Mouse (Mus musculus) testis, adult 2 months (tissue): Measurements from ENCODE around the gene Cbfb. TPM values are rescaled to one million over a fixed set of nuclear protein-coding genes. Genes with fewer than 3 reads are reported as not detected.
A peak's percentile ranks its signal among the peaks of the same experiment; 100 is the strongest.

ENCODE experiments used
- H3K27ac ChIP-seq: fragments of 200-500 bp; 2 replicates; pipeline ENCODE4 v1.5.1; 2012; ENCODE audit warnings: low read depth, low read length; ENCODE audit not compliant: control insufficient read depth, insufficient read depth
- H3K27me3 ChIP-seq: fragments of 200-500 bp; 2 replicates; pipeline ENCODE4 v1.6.1; 2012; ENCODE audit warnings: mild to moderate bottlenecking, low read length, moderate library complexity; ENCODE audit not compliant: control insufficient read depth, insufficient read depth
- H3K36me3 ChIP-seq: fragments of 200-500 bp; 2 replicates; pipeline ENCODE4 v1.6.1; 2012; ENCODE audit warnings: mild to moderate bottlenecking, low read length; ENCODE audit not compliant: control insufficient read depth, insufficient read depth
- H3K4me1 ChIP-seq: fragments of 200-500 bp; 2 replicates; pipeline ENCODE4 v1.6.1; 2012; ENCODE audit warnings: low read length; ENCODE audit not compliant: control insufficient read depth, insufficient read depth
- H3K4me3 ChIP-seq: fragments of 200-500 bp; 2 replicates; pipeline ENCODE4 v1.5.1; 2012; ENCODE audit warnings: low read depth, mild to moderate bottlenecking, low read length, moderate library complexity, mixed read lengths; ENCODE audit not compliant: control insufficient read depth
- CTCF ChIP-seq: fragments of 200-500 bp; IDR thresholded peaks from 2 replicates; pipeline ENCODE4 v1.5.1; 2012; ENCODE audit warnings: low read depth, mild to moderate bottlenecking, inconsistent platforms, low read length, moderate library complexity; ENCODE audit not compliant: control insufficient read depth, insufficient read depth, insufficient replicate concordance
- POLR2A ChIP-seq: fragments of 200-500 bp; IDR thresholded peaks from 2 replicates; pipeline ENCODE4 v1.6.1; 2012; ENCODE audit warnings: low read depth, mild to moderate bottlenecking, inconsistent platforms, low read length, moderate library complexity; ENCODE audit not compliant: control insufficient read depth
- polyA plus RNA-seq: library from polyadenylated mRNA; depleted of rRNA; stranded (reverse); fragments of >200 nt; gene quantifications from 2 replicates; pipeline ENCODE4 v1.2.3, GENCODE M21; 2012

Gene Cbfb
- polyA plus RNA-seq, 1 experiment: 7.0 TPM

DNA sequence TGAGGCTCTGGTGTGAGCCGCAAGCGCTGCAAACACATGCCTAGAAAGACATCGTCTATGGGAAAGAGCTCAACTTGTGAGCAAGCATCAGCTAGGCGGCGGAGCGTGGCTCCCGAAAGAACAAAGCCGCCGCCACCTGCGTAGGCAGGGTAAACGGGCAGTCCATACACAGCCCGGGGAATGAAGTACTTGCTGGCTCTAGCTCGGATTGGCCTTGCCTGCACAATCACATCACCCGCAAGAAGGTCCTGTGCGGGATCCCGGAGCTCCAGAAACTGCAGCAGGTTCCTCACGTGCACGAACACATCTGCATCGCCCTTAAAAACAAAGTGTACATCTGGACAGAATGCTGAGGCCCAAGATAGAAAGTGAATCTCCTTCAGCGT, 83.3 kb downstream of the Cbfb start:
- peak overlapping the region; percentile 79 for H3K4me3 ChIP-seq
- 0 out of 2 replicates have a peak overlapping the region, but pooled peaks have one; percentile 25 for H3K27ac ChIP-seq
- peaks cover 24% of the 10 kb centered on the region for H3K4me1 ChIP-seq
- H3K27me3 ChIP-seq: no peaks in the 10 kb centered on the region
- TF ChIP-seq POLR2A: no peak
- TF ChIP-seq CTCF: no peak
- peaks cover 3% of the 10 kb centered on the region; the same call in 1 of the 2 replicates for H3K36me3 ChIP-seq

DNA sequence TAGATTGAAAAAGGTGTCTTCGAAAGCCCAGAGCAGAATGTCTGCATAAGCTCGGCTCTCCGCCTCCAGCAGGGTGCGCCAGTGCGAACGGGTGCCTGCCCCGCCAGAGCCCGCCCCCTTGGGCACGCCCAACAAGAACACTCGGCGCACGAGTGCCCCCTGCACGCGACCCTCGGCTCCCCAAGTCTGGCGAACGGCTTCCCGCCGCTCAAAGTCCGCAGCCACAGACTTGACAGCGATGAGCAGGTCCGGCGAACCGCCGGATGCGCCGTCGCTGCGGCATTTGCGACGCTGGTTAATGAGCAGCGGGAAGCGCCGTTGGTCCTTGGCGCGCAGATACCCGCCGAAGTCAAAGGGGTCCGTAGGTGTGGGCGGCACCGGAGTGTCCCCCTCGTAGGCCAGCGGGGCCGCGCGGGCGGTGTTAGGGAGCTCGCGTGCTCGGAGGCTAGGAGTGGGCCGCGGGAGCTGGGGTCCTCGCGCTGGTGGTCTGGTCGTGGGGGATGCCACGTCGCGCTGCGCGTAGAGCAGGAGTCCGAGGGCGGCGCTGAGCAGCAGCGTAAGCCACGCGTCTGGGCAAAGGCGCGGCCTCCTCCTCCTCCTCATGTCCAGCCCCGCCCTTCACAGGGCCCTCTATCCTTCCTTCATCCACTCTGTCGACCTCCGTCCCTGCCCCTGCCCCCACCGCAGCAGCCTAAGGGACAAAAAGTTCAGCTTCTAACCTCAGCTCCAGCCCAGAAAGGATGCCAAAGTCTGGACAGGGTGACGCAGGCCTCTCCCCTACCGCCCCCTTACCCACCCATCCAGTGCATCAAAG, 83.9 kb downstream of the Cbfb start:
- no peak for TF ChIP-seq POLR2A
- TF ChIP-seq CTCF: peak; percentile 54; the same call in 1 of the 2 replicates
- H3K27ac ChIP-seq: peak overlapping the region; percentile 67
- H3K27me3 ChIP-seq: no peaks in the 10 kb centered on the region

DNA sequence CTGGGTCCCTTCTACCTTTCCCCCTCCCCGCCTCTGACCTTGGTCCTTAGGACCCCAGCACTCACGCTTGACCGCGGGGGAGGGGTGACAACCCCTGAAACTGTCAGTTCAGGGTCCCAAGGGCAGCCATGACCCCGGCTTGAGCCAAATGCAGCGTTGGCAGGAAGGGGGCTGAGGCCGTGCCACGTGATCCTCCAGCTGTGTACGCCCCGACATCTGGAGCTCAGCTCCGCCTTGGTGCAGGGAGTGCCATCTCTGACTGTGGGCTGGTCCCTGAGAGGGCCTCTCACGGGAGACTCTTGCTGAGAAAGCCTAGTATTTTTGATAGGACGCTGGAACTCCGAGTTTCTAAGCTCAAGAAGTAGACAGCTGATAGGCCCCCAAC, 84.5 kb downstream of the Cbfb start, which contains the start of gene B3gnt9:
Gene B3gnt9 (minus strand): TSS at position 188 of the 385 bp plus-strand sequence.
- Histone ChIP-seq H3K27me3 (no peaks in the 10 kb centered on the region), H3K4me1 (peaks cover 29% of the 10 kb centered on the region), H3K36me3 (no peaks in the 10 kb centered on the region), H3K4me3 (peak within 1 kb of the TSS; percentile 79), H3K27ac (peak within 1 kb of the TSS; percentile 67)
- TF ChIP-seq POLR2A (no peak), CTCF (no peak)

More for the DNA sequence above, 83.9 kb downstream of the Cbfb start:
- Histone ChIP-seq H3K36me3 (peaks cover 3% of the 10 kb centered on the region; the same call in 1 of the 2 replicates), H3K4me3 (peak overlapping the region; percentile 79), H3K4me1 (peaks cover 26% of the 10 kb centered on the region)

DNA sequence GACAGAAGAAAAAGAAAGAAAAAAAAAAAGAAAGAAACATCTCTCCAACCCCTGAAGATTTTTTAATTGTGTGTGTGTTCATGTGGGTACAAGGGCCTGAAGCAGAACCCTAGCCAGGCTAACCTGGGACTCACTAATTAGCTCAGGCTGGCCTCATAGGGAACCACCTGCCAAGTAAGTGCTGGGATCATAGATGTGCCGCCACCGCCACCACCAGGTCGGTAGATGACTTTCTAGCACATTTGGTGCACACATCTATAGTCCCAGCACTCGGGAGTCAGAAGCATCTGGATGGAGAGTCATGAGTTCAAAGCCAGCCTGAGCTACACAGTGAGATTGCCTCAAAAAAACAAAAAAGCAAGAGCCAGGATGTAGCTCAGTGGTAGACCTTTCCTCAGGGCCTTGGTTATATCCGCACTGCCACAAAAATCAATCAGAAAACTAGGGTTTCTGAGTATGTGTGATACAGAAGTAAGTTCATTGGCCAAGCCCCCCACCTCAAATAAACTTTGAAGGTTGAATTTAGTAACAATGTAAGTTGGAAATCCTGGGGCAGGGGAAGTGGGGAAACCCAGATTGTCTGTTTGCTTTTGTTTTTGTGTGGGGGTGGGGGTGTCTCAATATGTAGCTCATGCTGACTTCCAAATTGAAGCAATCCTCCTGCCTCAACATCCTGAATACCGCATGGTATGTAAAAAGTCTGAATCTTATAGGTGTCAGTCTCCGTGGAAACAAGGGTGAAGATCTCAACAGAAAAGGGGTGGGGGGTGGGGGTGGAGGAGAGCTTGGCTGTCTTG, 87.0 kb downstream of the Cbfb start:
- TF ChIP-seq POLR2A: no peak
- no peak for TF ChIP-seq CTCF
- Histone ChIP-seq H3K4me1 (peaks cover 29% of the 10 kb centered on the region), H3K4me3 (no peak overlapping the region), H3K36me3 (no peaks in the 10 kb centered on the region), H3K27ac (no peak overlapping the region), H3K27me3 (no peaks in the 10 kb centered on the region)

DNA sequence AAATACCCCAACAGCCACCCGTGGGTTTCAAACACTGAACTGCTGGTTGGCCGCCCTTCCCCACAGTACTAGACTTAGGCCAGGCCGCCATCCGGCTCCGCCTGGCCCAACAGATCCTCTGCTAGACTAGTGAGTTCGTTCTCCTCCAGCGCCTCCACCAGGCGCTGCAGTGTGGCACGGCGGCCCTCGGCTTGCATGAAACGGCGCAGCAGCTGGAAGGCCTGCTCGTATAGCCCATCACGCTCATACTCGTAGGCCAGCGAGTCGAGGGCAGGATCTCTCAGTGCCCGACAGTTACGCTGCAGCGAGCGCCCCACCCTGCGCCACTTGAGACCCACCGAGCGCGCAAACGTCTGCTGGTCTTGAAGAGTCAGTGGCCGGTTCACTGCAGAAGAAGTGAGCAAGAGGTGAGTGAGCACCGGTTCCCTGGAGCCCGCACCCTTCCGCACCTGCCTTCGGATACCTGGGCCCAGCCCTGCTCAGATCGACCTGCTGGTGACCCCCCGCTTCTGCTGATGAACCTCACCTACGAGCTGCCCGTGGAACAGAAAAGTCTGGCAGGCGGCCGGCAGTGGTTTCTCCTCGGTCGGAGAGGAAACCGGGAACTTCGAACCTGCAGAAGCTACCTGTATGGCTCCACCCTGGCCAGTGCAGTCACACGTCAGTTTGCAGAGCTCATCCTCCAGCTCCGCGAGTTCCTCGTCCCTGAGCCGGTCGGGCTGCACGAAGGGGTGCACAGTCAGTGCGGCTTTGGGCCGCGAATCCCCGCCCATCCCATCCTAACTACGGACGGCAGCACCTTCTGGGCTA, 88.6 kb downstream of the Cbfb start:
- no peak for TF ChIP-seq CTCF
- TF ChIP-seq POLR2A: no peak
- no peaks in the 10 kb centered on the region for H3K27me3 ChIP-seq
- peaks cover 24% of the 10 kb centered on the region for H3K4me1 ChIP-seq
- no peak overlapping the region for H3K27ac ChIP-seq
- H3K4me3 ChIP-seq: peak overlapping the region; percentile 30
- no peaks in the 10 kb centered on the region for H3K36me3 ChIP-seq

DNA sequence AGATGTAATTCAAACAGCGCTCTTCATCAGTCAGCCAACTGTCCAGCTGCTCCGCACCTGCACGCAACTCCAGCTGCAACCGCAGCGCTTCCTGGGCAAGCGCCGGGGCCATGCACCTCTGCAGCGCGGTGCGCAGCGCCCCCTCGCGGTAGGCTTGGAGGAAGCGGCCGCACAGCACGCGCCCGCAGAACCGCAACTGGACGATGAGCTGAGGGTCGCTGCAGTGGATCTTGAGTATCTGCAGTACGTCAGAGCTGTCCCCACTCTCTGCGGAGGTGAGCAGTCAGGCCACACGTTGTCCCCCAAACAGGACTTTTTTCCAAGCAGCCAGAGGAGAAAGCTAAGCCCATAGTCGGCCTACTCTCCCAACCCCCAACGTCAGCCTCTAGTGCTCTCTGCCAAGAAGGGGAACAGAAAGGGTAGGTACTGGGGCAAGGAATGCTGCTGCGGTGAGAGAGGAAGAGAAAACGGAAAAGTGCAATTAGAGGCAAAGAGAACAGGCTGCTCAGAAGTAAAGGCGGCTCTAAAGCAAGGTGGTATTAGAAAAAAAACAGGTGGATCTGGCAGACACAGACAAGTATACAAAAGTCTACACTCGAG, 89.3 kb downstream of the Cbfb start:
- H3K4me3 ChIP-seq: peak overlapping the region; percentile 30
- peaks cover 17% of the 10 kb centered on the region for H3K4me1 ChIP-seq
- TF ChIP-seq POLR2A (0 out of 2 replicates have a peak, but pooled peaks have one; percentile 19), CTCF (peak; percentile 98)
- no peak overlapping the region for H3K27ac ChIP-seq
- no peaks in the 10 kb centered on the region for H3K27me3 ChIP-seq
- no peaks in the 10 kb centered on the region for H3K36me3 ChIP-seq
